Mouse (Mus musculus) heart, adult 9 months (tissue): Measurements from ENCODE around the gene Litaf.
"Not testable (repeated sequence)": the region's sequence is repeated elsewhere in the genome, so short reads cannot be mapped to it uniquely, and the experiment has no call there.

ENCODE experiments used
- DNase-seq, 2 experiments: peaks; one replicate each; pipeline ENCODE4 v3.0.0; 2022; ENCODE audit warnings: low spot score in 2 of 2

Litaf gene

DNA sequence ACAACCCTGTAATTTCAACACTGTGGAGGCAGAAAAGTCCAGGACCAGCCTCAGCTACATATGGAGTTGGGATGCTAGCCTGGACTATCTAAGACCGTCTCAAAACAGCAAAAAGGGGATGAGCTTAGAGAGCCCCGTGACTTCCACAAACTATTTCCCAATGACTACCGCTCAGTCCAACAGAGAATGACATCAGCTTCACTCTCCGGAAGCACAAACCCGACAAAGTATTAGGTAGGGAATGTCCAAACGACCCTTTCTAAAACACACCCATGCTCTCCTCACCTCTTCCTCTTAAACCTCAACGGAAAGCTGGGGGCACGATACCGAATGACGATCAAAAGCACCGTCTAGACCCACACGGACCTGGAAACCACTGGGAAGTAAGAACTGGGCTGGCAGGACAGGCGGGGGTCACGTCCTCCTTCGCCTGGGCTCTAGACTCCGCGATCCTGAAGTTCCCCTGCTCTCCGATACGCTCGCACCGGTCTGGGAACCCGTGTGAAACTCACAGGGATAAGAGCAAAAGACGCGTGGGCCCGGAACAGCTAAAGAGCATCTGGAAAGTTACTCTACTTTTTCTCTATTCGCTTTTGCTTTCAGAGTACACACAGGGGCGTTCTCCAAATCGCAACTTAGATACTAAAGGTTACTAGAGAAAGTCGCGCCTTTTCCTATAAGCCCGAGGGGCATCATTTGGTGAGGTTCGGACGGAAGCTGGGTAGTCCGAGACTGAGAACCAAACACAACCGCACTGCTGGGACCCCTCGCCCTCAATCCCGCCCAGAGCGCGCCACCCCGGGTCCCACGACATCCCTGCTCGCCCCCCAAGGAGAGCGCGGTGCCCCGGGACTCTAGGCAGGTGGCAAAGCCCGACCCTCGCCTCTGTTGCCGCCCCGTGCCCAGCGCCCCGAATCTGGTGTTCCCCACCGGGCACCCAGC, 73.6 kb downstream of the Litaf start:
- peak; percentile 71 to 74 for DNase-seq

GRCm38 (mm10) chr16:10991737-10992089, 74.2 kb downstream of the Litaf start:
- DNase-seq: no peak

- no peak for DNase-seq
Observed at GRCm38 (mm10) chr16:10990763-10991162, 75.2 kb downstream of the Litaf start.

- DNase-seq: no peak
Observed at GRCm38 (mm10) chr16:10989896-10990295, 76.1 kb downstream of the Litaf start.

DNA sequence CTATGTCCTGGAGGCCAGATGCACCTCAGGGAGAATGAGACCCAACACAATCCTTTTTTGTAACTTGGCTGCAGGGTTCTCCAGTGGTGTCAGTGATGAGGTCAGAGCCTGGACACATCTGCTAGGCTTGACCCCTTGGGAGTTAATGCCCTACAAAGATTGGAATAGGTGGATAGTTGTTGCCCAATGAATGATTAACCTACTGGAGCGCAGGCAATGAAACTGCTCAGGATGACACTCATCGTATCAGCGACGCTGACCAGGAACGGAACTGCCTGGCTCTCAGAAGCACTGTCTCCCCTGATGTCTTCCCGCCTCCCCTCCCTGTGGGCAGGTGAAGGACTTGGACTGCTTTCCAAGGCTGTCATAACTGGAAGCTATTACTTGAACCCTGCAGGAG, 76.6 kb downstream of the Litaf start:
- DNase-seq: no peak

- DNase-seq: no peak
Observed at GRCm38 (mm10) chr16:10988261-10988660, 77.7 kb downstream of the Litaf start.

DNA sequence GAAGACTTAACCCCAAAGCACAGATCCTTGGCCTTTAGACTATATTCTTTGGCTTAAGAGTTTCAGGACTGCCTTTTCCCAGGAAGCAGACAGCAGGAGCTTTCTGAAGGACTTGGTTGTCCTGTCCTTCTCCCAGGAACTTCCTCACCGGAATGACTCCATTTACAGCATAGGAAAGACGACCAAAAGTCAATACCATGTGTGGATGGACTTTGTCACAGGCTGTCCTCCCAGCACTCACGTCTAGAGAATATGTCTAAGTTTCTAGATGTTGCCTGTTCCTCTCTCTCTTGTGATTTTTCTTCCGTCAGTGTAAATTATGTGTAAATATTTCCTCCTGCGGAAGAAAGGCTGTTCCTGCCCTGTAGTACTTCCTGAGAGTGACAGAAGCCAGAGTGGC, 81.4 kb downstream of the Litaf start:
- DNase-seq: no peak

DNA sequence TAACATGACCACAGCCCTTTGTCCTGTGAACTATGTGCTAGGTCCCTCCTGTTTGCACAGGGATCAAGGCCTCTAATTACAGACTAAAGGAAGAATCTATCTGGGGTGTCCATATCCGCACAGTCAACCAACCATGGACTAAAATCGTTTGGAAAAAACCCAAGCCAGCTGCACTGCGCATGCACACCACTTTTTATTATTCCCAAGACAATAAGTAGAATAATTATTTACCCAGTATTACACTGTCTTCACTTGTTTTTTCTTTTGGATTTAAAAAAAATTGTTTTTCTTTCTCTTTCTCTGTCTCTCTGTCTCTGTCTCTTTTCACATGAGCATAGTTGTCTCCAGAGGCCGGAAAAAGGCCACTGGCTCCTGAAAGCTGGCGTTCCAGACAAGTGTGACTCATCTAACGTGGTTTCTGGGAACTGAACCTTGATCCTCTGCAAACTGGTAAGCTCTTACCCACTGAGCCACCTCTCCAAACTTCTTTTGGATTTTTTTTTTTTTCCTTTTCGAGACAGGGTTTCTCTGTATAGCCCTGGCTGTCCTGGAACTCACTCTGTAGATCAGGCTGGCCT, 84.4 kb downstream of the Litaf start:
- peak; percentile 46 to 54 for DNase-seq

DNA sequence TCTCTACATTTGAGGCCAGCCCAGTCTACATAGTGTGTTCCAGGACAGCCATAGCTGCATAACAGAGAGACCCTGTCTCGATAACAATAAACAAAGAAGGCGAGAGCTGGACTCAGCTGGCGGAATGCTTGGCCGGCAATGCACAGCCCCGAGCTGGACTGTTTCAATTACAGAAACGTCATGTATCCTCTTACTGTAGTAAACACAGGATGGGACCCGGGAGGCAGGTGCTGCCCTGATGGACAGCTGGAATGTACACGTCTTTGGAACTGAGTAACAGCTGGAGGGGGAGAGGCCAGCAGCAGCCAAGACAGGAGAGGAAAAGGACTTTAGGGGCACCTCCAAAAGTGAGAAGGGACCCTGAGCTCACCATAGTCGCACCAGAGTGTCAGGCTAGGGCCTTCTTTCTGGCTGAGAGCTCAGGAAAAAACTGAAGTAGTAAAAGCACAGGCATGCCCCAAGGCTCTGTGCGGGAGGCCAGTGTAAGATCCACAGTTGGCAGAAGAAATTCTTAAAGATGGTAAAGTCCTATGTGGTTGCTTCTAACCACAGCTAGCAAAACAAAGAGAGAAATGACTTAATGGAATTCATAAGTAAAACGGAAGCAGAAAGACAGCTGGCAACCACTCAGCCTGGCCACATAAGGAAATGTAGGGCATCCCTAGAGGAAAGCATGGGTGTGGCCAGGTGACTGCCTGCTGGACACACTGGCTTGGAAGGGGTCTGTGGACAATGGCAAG, 86.7 kb downstream of the Litaf start:
- DNase-seq: no peak

GRCm38 (mm10) chr16:10977877-10978276, 88.1 kb downstream of the Litaf start:
- no peak for DNase-seq

DNA sequence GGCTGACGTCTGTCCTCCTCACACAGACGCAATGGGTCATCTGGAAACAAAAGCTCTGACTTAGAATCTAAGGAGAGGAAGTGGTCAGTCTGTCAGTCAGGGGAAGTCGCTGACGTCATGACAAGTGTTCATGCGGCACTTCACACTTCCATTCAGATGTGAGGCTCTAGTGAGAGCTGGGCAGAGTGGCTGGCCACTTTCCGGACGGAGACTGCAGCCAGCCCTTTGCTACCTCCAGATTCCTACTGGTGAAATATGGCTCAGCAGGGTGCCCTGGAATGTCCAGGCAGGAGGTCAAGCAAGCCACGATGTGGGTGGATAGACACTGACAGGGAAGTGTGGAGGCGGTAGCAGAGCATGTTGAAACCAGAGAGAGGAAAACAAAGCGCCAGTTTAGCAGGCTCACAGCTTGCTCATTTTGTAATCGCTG, 89.7 kb downstream of the Litaf start:
- DNase-seq: peak; percentile 38 to 41

GRCm38 (mm10) chr16:10974939-10975338, 91.0 kb downstream of the Litaf start:
- DNase-seq: no peak

DNA sequence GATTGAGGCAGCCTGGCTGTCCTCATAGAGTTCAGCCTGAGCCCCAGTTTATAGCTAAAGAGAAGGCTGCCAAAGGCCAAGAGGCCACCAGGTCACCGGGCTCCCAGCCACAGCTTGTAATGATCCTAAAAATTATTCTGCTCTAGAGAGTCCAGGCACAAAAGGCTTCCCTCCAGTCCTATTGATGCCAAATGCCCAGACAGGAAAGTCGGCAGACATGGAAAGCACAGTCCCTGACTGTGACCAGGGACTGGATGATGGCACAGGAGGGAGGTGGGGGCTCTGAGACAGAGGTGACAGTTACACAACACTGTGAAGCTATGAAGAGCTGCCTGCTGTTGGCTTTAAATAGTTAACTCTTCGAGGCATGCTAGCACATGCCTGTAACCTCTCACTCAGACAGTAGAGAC, 91.9 kb downstream of the Litaf start:
- peak; percentile 55 to 64 for DNase-seq

- no peak for DNase-seq
Observed at GRCm38 (mm10) chr16:10972259-10972658, 93.7 kb downstream of the Litaf start.

DNA sequence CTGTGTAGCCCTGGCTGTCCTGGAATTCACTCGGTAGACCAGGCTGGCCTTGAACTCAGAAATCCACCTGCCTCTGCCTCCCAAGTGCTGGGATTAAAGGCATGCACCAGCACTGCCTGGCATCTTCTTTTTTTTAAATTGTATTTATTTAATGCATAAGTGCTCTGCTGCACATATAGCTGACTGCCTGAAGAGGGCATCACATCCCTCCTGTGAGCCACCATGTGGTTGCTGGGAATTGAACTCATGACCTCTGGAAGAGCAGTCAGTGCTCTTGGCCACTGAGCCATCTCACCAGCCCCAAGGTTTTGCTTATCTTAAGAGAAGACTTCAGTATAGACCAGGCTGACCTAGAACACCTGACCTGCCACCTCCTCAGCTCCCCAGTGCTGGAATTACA, 96.0 kb downstream of the Litaf start:
- DNase-seq: not testable (repeated sequence)

GRCm38 (mm10) chr16:10969342-10969741, 96.6 kb downstream of the Litaf start:
- DNase-seq: no peak

- no peak for DNase-seq
Observed at GRCm38 (mm10) chr16:10968299-10968698, 97.7 kb downstream of the Litaf start.

GRCm38 (mm10) chr16:10967756-10968155, 98.2 kb downstream of the Litaf start:
- DNase-seq: no peak

DNA sequence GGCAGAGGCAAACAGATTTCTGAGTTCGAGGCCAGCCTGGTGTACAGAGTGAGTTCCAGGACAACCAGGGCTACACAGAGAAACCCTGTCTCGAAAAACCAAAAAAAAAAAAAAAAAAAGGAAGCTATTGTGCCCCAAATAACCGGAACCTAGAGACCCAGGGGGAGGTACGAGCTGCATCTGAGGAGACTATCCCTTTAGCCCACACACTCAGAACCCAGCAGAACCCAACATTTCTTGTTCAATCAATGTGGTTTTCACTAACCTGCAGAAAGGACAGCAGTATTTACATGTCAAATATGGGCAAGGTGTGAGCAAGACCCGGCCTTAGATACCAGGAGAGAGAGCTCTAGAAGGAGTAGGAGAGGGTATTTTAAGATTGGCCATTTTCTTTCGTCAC, 98.9 kb downstream of the Litaf start:
- DNase-seq: no peak

DNA sequence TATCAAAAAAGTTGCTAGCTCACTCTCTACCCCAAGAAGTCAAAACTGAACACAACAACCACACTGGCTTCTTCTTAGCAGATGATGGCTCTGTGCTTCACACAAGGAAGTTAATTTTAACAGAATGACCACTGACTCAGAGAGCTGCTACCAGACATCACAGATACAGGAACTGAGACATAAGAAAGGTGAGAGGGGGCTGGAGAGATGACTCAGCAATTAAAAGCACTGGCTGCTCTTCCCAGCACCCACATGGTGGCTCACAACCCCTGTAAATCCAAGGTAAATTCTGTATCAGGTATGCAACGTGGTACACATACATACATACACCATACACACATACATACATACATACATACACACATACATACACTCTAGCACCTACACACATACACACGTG, 100.9 kb downstream of the Litaf start:
- DNase-seq: no peak

- no peak for DNase-seq
Observed at GRCm38 (mm10) chr16:10960916-10961315, 105.0 kb downstream of the Litaf start.

GRCm38 (mm10) chr16:10958763-10959440, 107.1 kb downstream of the Litaf start:
- DNase-seq: no peak
